Mouse (Mus musculus): ENCODE results near the gene Trpm3. TPM values are rescaled to one million over a fixed set of nuclear protein-coding genes. Genes with fewer than 3 reads are reported as not detected.

Gene Trpm3
- polyA plus RNA-seq, 1 experiment from 2014 or later, result 8.2 TPM

- no peaks in the 10 kb centered on the region for H3K36me3 ChIP-seq
- no peaks in the 10 kb centered on the region for H3K4me1 ChIP-seq (replicated peaks)
- no peak overlapping the region for H3K9ac ChIP-seq
- no peak overlapping the region for H3K27ac ChIP-seq (replicated peaks)
- no peaks in the 10 kb centered on the region for H3K27me3 ChIP-seq
- H3K4me2 ChIP-seq, result no peak overlapping the region
- ATAC-seq (ENCODE audit: low read depth), result no peak
- no peak overlapping the region for H3K4me3 ChIP-seq
- no peaks in the 10 kb centered on the region for H3K9me3 ChIP-seq
- whole genome bisulfite sequencing, result 67% methylated on average over 2 of the region's 2 CpGs
Measured at GRCm38 (mm10) chr19:22326813-22327212, 188.0 kb downstream of the Trpm3 start.

DNA sequence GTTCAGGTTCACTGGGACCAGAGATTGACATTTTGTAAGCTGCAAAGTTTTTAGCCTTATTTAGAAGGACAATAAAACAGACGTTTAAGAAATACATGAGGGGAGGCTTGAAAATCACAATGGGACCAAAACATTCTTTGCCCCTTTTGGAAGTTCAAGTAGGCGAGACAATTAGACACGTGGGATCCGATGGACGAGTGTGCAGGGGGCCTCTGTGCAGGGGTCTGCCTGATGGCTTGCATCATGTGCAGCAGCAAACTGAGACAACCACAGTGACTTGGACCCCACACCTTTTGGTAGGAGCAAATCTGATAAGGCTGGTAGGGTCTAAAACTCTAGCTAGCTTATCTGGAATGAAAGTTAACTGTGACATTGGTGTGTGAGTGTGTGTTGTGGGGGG lies 188.4 kb downstream of the Trpm3 start:
- ATAC-seq (ENCODE audit: low read depth), result no peak
- no peak overlapping the region for H3K4me3 ChIP-seq
- H3K4me2 ChIP-seq, result no peak overlapping the region
- no peaks in the 10 kb centered on the region for H3K9me3 ChIP-seq
- H3K27ac ChIP-seq (replicated peaks), result no peak overlapping the region
- H3K4me1 ChIP-seq (replicated peaks), result no peaks in the 10 kb centered on the region
- H3K9ac ChIP-seq, result no peak overlapping the region
- H3K27me3 ChIP-seq, result no peaks in the 10 kb centered on the region
- 48% methylated on average over 5 of the region's 5 CpGs for WGBS
- no peaks in the 10 kb centered on the region for H3K36me3 ChIP-seq

- 87% methylated on average over 3 of the region's 3 CpGs for WGBS
- H3K4me3 ChIP-seq, result no peak overlapping the region
- no peak overlapping the region for H3K27ac ChIP-seq (replicated peaks)
- no peaks in the 10 kb centered on the region for H3K36me3 ChIP-seq
- no peak overlapping the region for H3K4me2 ChIP-seq
- no peak for ATAC-seq (ENCODE audit: low read depth)
- no peak overlapping the region for H3K9ac ChIP-seq
- no peaks in the 10 kb centered on the region for H3K9me3 ChIP-seq
- H3K4me1 ChIP-seq (replicated peaks), result no peaks in the 10 kb centered on the region
- no peaks in the 10 kb centered on the region for H3K27me3 ChIP-seq
Measured at GRCm38 (mm10) chr19:22336278-22336677, 197.4 kb downstream of the Trpm3 start.

- 19% methylated on average over 5 of the region's 5 CpGs for WGBS
- Histone ChIP-seq H3K36me3 (no peaks in the 10 kb centered on the region), H3K9ac (no peak overlapping the region), H3K9me3 (no peaks in the 10 kb centered on the region), H3K4me1 (replicated peaks) (no peaks in the 10 kb centered on the region), H3K4me3 (no peak overlapping the region), H3K27ac (replicated peaks) (no peak overlapping the region), H3K27me3 (no peaks in the 10 kb centered on the region), H3K4me2 (no peak overlapping the region)
- 0 out of 2 replicates have a peak, but pooled peaks have one; percentile 65 for ATAC-seq (ENCODE audit: low read depth)
Measured at GRCm38 (mm10) chr19:22337468-22337867, 198.6 kb downstream of the Trpm3 start.

- no peak overlapping the region for H3K4me2 ChIP-seq
- H3K9me3 ChIP-seq, result no peaks in the 10 kb centered on the region
- H3K4me3 ChIP-seq, result no peak overlapping the region
- no peak overlapping the region for H3K27ac ChIP-seq (replicated peaks)
- ATAC-seq (ENCODE audit: low read depth), result no peak
- no peaks in the 10 kb centered on the region for H3K27me3 ChIP-seq
- H3K36me3 ChIP-seq, result no peaks in the 10 kb centered on the region
- H3K4me1 ChIP-seq (replicated peaks), result no peaks in the 10 kb centered on the region
- 93% methylated on average over 8 of the region's 8 CpGs for WGBS
- H3K9ac ChIP-seq, result no peak overlapping the region
Measured at GRCm38 (mm10) chr19:22338927-22339326, 200.1 kb downstream of the Trpm3 start.

DNA sequence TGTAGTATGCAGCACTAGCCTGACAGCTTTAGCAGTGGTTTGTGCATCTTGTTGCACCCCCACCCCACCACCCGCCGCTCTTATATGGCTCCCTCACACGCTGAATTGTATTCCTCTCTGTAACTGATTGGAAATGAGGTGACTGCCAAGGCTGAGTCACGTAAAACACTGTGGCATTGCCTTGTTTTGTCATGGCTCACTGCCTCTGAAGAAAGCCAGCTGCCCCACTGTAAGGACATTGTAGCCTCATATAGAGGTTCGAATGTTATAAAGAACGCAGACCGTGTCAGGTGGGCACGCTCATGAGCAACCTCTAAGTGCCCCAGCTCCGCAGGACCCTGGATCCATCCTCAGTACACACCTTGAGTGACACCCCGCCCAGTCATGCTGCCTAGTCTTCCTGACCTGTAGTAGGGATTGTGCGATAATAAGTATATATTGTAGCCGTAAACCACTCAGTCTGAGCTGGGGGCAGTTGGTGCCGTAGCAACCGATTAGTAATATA lies 215.2 kb downstream of the Trpm3 start:
- Histone ChIP-seq H3K9ac (0 out of 2 replicates have a peak overlapping the region, but pooled peaks have one; percentile 12), H3K27me3 (no peaks in the 10 kb centered on the region), H3K4me1 (replicated peaks) (peaks cover 10% of the 10 kb centered on the region; the same call in 1 of the 2 replicates), H3K36me3 (no peaks in the 10 kb centered on the region), H3K4me3 (no peak overlapping the region), H3K9me3 (no peaks in the 10 kb centered on the region), H3K4me2 (peak overlapping the region; percentile 41), H3K27ac (replicated peaks) (no peak overlapping the region)
- peak; percentile 89 for ATAC-seq (ENCODE audit: low read depth)
- 45% methylated on average over 14 of the region's 14 CpGs for WGBS

DNA sequence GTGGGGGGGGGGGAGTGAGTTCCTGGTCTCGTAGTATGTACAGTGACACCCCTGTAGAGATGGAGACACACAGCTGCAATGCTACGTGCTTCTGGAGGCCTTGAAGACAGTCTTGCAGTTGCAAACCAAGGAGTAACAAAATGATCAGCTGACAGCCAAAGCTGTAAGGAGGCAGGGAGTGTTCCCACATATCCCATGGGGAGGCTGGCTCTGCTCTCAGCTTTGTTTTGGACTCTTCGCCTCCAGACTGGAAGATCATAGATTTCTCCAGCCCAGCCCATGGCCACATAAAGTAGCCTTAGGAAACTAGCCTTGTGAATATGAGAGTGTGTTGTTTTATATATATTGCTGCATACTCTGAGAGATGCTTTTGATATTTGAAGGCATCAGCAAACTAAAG lies 248.0 kb downstream of the Trpm3 start:
- Histone ChIP-seq H3K27ac (replicated peaks) (no peak overlapping the region), H3K9ac (no peak overlapping the region), H3K4me2 (no peak overlapping the region), H3K27me3 (no peaks in the 10 kb centered on the region), H3K4me1 (replicated peaks) (no peaks in the 10 kb centered on the region), H3K36me3 (no peaks in the 10 kb centered on the region), H3K9me3 (no peaks in the 10 kb centered on the region), H3K4me3 (no peak overlapping the region)
- ATAC-seq (ENCODE audit: low read depth), result no peak
- WGBS, result 80% methylated on average over 3 of the region's 3 CpGs

DNA sequence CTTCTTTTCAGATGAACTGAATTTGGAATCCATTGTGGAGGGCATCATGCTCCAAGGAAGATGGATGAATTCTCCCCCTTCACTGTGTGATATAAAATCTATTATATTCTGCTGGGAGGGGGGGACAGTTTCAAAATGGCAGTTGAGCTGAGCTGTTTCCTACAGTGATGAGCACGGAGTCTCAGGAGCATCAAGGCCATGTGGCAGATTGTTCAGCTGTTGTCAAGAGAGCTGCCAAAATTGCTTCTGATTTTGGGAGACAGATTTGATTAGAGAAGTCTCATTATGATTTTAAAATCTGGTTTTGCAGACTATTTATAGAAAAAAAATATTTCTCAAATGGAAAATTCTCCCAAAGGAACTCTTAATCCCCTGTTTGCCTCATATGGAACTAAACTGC lies 255.9 kb downstream of the Trpm3 start:
- Histone ChIP-seq H3K4me2 (no peak overlapping the region), H3K4me1 (replicated peaks) (no peaks in the 10 kb centered on the region), H3K4me3 (no peak overlapping the region), H3K9me3 (no peaks in the 10 kb centered on the region), H3K36me3 (no peaks in the 10 kb centered on the region), H3K27me3 (no peaks in the 10 kb centered on the region), H3K27ac (replicated peaks) (no peak overlapping the region), H3K9ac (no peak overlapping the region)
- ATAC-seq (ENCODE audit: low read depth), result no peak
- 66% methylated on average over 1 of the region's 1 CpGs for WGBS

GRCm38 (mm10) chr19:22404049-22404448 lies 265.2 kb downstream of the Trpm3 start:
- Histone ChIP-seq H3K4me3 (no peak overlapping the region), H3K4me1 (replicated peaks) (no peaks in the 10 kb centered on the region), H3K27ac (replicated peaks) (no peak overlapping the region), H3K4me2 (no peak overlapping the region), H3K9ac (no peak overlapping the region), H3K36me3 (no peaks in the 10 kb centered on the region), H3K27me3 (no peaks in the 10 kb centered on the region), H3K9me3 (no peaks in the 10 kb centered on the region)
- WGBS, result 97% methylated on average over 3 of the region's 3 CpGs
- no peak for ATAC-seq (ENCODE audit: low read depth)

DNA sequence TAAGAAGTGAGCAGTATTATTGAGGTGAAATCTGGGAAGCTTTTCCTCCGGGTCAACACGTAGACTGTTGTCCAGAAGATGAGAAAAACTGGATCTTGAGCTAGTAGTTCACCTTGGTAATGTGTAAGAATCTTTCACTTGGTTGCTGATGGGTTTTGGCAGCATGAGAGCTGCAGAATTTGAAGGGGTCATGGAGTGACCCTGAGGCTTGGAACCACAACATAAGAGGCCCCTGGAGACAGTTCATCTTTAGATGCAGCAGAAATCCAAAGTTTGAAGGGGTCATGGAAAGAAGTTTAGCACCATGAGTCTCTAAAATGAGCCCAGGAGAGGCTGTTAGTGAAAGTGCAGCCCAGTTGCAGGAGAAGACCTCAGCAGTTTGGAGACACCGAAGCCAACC lies 279.4 kb downstream of the Trpm3 start:
- no peak overlapping the region for H3K9ac ChIP-seq
- H3K27me3 ChIP-seq, result no peaks in the 10 kb centered on the region
- no peak overlapping the region for H3K27ac ChIP-seq (replicated peaks)
- H3K36me3 ChIP-seq, result no peaks in the 10 kb centered on the region
- H3K9me3 ChIP-seq, result no peaks in the 10 kb centered on the region
- no peak for ATAC-seq (ENCODE audit: low read depth)
- no peaks in the 10 kb centered on the region for H3K4me1 ChIP-seq (replicated peaks)
- no peak overlapping the region for H3K4me2 ChIP-seq
- 90% methylated on average over 3 of the region's 3 CpGs for WGBS
- H3K4me3 ChIP-seq, result no peak overlapping the region

DNA sequence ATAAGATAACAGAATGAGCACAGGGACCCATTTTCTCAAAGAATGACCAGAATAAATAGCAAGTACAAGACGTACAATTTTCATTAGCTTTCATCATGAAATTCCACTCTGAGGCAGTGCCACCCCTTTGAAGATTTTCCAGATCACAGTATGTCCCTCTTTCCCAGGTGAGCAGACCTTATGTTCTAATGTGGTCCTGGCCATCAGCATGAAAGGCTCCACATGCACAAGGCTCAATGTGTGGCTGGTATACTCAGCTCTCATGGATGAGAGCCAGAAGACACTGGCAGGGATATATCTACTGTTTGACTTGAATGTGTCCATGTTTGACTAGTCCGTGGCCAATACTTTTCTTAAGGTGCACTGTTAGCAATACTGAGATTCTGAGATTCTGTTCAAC lies 298.4 kb downstream of the Trpm3 start:
- H3K27me3 ChIP-seq, result no peaks in the 10 kb centered on the region
- 87% methylated on average over 2 of the region's 2 CpGs for WGBS

GRCm38 (mm10) chr19:22447418-22448339 lies 308.8 kb downstream of the Trpm3 start:
- Histone ChIP-seq H3K36me3 (no peaks in the 10 kb centered on the region), H3K4me3 (peak overlapping the region; percentile 47), H3K27ac (replicated peaks) (peak overlapping the region; percentile 46), H3K27me3 (no peaks in the 10 kb centered on the region), H3K4me2 (peak overlapping the region; percentile 77), H3K4me1 (replicated peaks) (peaks cover 18% of the 10 kb centered on the region), H3K9ac (peak overlapping the region; percentile 71), H3K9me3 (no peaks in the 10 kb centered on the region)
- peak; percentile 85 for ATAC-seq (ENCODE audit: low read depth)
- WGBS, result 3% methylated on average over 18 of the region's 18 CpGs

More for the DNA sequence above, 298.4 kb downstream of the Trpm3 start:
- Histone ChIP-seq H3K27ac (replicated peaks) (no peak overlapping the region), H3K9me3 (no peaks in the 10 kb centered on the region), H3K4me3 (no peak overlapping the region), H3K36me3 (no peaks in the 10 kb centered on the region), H3K9ac (no peak overlapping the region), H3K4me2 (no peak overlapping the region), H3K4me1 (replicated peaks) (no peaks in the 10 kb centered on the region)
- no peak for ATAC-seq (ENCODE audit: low read depth)
